Mouse (Mus musculus): ENCODE results near the gene Akp3. TPM values are rescaled to one million over a fixed set of nuclear protein-coding genes. Genes with fewer than 3 reads are reported as not detected.

The Akp3 gene
- polyA plus RNA-seq, 1 experiment from 2014 or later = not detected

DNA sequence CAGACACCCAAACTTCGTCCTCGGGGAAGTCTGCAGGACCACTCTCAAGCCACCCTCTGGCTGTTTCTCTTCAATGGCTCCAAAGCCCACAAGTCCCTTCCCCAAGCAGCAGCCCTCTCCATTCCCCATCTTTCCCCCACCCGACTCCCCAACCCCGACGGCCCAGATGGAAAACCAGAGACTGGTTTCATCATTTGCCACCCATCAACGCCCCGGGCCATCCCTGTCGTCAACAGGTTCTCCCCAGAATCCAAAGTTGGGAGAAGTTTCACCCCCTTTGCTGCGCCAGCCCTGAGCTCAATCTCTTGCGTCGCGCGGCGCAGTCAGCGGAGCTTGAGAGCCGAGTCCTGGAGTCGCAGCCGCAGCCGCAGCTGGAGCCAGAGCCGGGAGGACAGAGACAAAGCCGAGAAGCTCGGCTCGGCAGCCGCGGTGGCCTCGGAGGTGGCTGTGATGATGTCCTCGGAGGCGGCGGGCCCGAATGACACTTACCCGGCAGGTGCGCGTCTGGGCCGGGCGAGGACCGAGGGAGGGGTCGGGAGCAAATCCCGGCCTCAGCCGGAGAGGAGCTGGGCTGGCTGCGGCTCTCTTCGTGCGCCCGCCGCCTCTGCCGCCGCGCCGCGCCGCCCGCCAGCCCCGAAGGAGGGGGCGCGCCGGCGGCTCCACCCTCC, 30.9 kb downstream of the Akp3 start:
- H3K9ac ChIP-seq = no peak overlapping the region
- ATAC-seq (ENCODE audit: insufficient read depth, low FRiP score, low read depth) = no peak
- no peaks in the 10 kb centered on the region for H3K36me3 ChIP-seq
- H3K4me3 ChIP-seq (replicated peaks) = peak overlapping the region; percentile 35
- peaks cover 27% of the 10 kb centered on the region for H3K4me1 ChIP-seq
- WGBS = under 1% methylated on average over 55 of the region's 56 CpGs
- H3K27me3 ChIP-seq (replicated peaks) = peaks cover 89% of the 10 kb centered on the region
- no peaks in the 10 kb centered on the region for H3K9me3 ChIP-seq
- peak overlapping the region; percentile 74 for H3K4me2 ChIP-seq
- no peak overlapping the region for H3K27ac ChIP-seq

DNA sequence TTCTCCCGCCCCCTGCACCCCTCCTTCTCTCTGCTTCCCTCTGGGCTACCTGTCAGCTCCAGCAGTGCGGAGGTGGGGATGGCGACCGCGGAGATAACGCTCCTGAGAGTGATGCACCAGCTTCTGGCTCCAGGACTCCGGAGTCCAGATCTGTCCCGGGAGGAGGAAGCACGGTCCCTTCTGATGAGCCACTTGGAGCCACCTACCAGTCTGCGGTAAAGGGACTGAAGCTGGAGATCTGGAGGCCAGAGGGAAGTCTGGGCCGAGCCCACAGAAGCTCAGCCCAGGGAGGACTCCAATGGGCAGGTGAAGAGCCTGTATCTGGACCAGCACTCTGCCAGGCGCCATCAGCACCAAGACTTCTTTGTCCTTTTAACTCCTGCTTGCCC, 31.4 kb downstream of the Akp3 start, which contains the start of gene Ecel1:
Gene Ecel1, minus strand, starts transcription at position 323 of the 389 bp plus-strand sequence.
- H3K36me3 ChIP-seq = no peaks in the 10 kb centered on the region
- WGBS = 6% methylated on average over 11 of the region's 12 CpGs
- H3K4me3 ChIP-seq (replicated peaks) = peak within 1 kb of the TSS; percentile 35
- no peak within 1 kb of the TSS for H3K27ac ChIP-seq
- H3K4me2 ChIP-seq = peak within 1 kb of the TSS; percentile 74
- no peaks in the 10 kb centered on the region for H3K9me3 ChIP-seq
- no peak for ATAC-seq (ENCODE audit: insufficient read depth, low FRiP score, low read depth)
- H3K27me3 ChIP-seq (replicated peaks) = peaks cover 85% of the 10 kb centered on the region
- H3K4me1 ChIP-seq = peaks cover 27% of the 10 kb centered on the region
- H3K9ac ChIP-seq = no peak within 1 kb of the TSS

DNA sequence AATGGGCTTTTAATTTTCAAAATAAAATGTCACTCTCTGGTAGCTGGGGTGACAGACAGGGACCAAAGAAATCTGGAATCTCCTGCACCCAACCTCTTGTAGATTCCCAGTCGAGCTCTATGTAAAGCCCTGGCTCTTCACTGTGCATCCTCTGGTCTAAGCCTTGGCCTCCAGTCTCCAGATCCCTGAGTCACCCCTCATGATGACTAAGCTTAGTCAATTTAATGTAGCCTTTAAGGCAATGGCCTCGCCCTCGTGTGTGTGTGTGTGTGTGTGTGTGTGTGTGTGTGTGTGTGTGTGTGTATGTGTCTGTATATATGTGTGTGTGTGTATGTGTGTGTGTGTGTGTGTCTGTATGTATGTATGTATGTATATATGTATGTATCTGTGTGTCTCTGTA, 34.6 kb downstream of the Akp3 start:
- Histone ChIP-seq H3K4me3 (replicated peaks) (no peak overlapping the region), H3K36me3 (no peaks in the 10 kb centered on the region), H3K27ac (no peak overlapping the region), H3K27me3 (replicated peaks) (peaks cover 53% of the 10 kb centered on the region), H3K9me3 (no peaks in the 10 kb centered on the region), H3K4me1 (peaks cover 19% of the 10 kb centered on the region), H3K9ac (no peak overlapping the region), H3K4me2 (no peak overlapping the region)
- ATAC-seq (ENCODE audit: insufficient read depth, low FRiP score, low read depth) = no peak
- 74% methylated on average over 3 of the region's 3 CpGs for WGBS

DNA sequence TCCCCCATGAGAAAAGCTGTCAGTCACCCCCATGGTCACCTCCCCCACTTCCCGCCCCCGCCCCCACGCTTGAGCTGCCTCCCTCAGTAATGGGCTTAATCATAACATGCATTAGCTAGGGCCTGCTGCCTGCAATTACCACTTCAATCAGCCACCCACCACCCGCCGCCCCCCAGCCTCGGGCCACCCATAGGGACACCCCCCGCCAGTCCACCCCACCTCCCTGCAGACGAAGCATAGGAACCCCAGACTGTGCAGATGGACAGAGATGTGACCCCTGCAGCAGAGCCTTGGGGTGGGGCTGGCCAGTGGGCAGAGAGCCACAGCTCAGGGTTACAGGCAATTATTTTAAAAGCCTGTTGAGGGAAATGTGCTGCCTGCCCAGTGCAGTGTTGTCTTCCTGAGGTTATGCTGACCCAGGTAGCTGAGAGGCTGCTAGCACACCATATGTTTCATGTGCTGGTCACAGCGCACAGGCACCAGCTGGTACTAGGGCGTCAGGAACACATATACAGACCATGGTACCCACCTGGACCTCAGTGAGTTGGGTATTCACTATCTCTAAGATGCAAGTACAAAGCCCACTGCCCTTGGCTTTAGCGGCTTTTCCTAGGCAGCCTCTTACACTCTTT, 39.5 kb downstream of the Akp3 start:
- no peaks in the 10 kb centered on the region for H3K4me1 ChIP-seq

DNA sequence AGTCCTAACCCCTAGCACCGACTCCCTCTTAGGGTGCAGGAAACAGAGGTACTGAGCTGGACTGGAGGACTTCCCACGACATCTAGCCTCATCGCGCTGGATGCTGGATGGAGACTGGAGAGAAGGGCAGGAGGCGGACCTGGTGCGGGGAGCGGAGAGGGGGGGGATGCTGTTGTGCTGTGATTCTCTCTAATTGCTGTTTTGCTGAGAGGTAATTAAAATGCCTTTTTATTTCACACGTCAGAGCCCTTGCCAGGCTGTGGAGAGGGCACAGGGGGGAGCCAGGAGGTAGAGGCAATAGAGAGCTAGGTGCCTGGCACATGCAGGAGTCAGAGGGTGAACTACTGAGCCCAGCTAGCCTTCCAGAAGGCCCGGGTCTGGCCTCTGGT, 40.0 kb downstream of the Akp3 start:
- Histone ChIP-seq H3K4me2 (no peak overlapping the region), H3K36me3 (no peaks in the 10 kb centered on the region), H3K27me3 (replicated peaks) (peaks cover 21% of the 10 kb centered on the region; the same call in 1 of the 2 replicates), H3K9me3 (no peaks in the 10 kb centered on the region), H3K4me1 (no peaks in the 10 kb centered on the region), H3K4me3 (replicated peaks) (no peak overlapping the region), H3K27ac (no peak overlapping the region), H3K9ac (no peak overlapping the region)
- ATAC-seq (ENCODE audit: insufficient read depth, low FRiP score, low read depth) = no peak
- WGBS = 52% methylated on average over 9 of the region's 9 CpGs

More for the DNA sequence above, 39.5 kb downstream of the Akp3 start:
- Histone ChIP-seq H3K4me2 (no peak overlapping the region), H3K9me3 (no peaks in the 10 kb centered on the region), H3K36me3 (no peaks in the 10 kb centered on the region), H3K27ac (no peak overlapping the region), H3K9ac (no peak overlapping the region), H3K4me3 (replicated peaks) (no peak overlapping the region), H3K27me3 (replicated peaks) (peaks cover 21% of the 10 kb centered on the region; the same call in 1 of the 2 replicates)
- WGBS = 33% methylated on average over 11 of the region's 11 CpGs
- no peak for ATAC-seq (ENCODE audit: insufficient read depth, low FRiP score, low read depth)

DNA sequence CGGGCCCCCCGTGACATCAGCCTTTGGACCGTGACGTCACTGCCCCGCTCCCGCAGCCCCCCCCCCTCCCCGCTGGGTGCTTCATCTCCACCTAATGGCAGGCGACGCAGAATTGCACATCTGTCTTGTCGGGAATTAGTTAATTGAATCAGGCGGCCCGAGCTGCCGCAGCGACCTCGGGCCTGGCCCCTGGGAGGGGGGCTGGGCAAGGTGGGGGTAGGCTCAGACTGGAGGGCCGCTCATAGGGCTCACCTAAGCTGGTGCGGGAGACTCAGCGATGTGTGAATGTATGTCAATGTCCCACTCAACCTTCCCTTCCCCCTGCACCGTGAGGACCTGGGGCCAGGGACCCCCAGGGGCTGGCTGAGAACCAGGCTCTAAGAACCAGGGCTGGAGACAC, 45.7 kb downstream of the Akp3 start:
- 7% methylated on average over 19 of the region's 19 CpGs for whole genome bisulfite sequencing
- peaks cover 31% of the 10 kb centered on the region; the same call in 1 of the 2 replicates for H3K27me3 ChIP-seq (replicated peaks)
- no peak overlapping the region for H3K4me2 ChIP-seq
- no peak overlapping the region for H3K9ac ChIP-seq
- no peaks in the 10 kb centered on the region for H3K36me3 ChIP-seq
- H3K27ac ChIP-seq = no peak overlapping the region
- ATAC-seq (ENCODE audit: insufficient read depth, low FRiP score, low read depth) = no peak
- H3K4me1 ChIP-seq = peaks cover 5% of the 10 kb centered on the region; the same call in 1 of the 2 replicates
- no peak overlapping the region for H3K4me3 ChIP-seq (replicated peaks)
- H3K9me3 ChIP-seq = no peaks in the 10 kb centered on the region

DNA sequence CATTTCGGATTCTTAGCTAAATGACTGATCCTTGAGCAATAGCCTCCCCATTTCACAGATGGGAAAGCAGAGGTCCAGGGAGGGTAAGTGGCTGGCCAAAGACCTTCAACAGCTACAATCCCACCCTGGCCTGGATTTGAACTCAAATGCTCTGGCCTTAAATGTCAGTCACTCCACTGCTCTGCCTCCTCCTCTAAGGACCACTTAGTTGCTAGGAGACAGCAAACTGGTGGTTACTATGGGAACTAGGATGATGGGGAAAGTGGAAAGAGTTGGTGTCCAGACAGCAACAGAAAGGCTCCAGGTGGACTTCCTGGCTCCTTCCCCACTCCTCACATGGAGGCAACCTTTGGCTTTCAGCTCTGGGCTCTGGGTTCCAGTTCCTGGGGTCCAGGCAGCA, 46.5 kb downstream of the Akp3 start:
- no peak overlapping the region for H3K27ac ChIP-seq
- ATAC-seq (ENCODE audit: insufficient read depth, low FRiP score, low read depth) = no peak
- H3K4me1 ChIP-seq = peaks cover 13% of the 10 kb centered on the region
- no peaks in the 10 kb centered on the region for H3K9me3 ChIP-seq
- no peak overlapping the region for H3K4me3 ChIP-seq (replicated peaks)
- H3K9ac ChIP-seq = no peak overlapping the region
- WGBS = 91% methylated on average over 1 of the region's 1 CpGs
- no peak overlapping the region for H3K4me2 ChIP-seq
- no peaks in the 10 kb centered on the region for H3K36me3 ChIP-seq
- peaks cover 31% of the 10 kb centered on the region; the same call in 1 of the 2 replicates for H3K27me3 ChIP-seq (replicated peaks)

DNA sequence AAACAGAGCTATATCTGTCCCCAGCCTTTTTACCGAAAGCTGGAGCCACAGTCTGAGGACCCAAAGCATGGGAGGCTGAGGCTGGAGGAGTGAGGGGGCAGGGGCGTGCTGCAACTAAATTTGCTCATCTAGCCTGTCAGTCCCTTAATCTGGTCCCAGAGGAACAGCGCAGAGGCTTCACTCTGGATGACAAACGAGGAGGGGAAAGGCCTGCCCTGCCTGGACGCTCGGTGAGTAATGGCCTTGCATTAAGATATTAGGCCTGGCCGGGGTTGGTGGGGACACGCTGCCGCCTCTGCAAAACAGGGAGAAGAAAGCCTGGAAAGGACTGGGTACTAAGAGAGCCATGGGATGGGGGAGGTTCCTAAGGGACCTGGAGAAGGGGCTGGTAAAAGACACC, 47.5 kb downstream of the Akp3 start:
- H3K4me2 ChIP-seq = no peak overlapping the region
- H3K9ac ChIP-seq = no peak overlapping the region
- no peaks in the 10 kb centered on the region for H3K9me3 ChIP-seq
- H3K27me3 ChIP-seq (replicated peaks) = peaks cover 25% of the 10 kb centered on the region; the same call in 1 of the 2 replicates
- ATAC-seq (ENCODE audit: insufficient read depth, low FRiP score, low read depth) = no peak
- no peak overlapping the region for H3K27ac ChIP-seq
- WGBS = 32% methylated on average over 9 of the region's 9 CpGs
- no peaks in the 10 kb centered on the region for H3K36me3 ChIP-seq
- no peak overlapping the region for H3K4me3 ChIP-seq (replicated peaks)
- peaks cover 18% of the 10 kb centered on the region for H3K4me1 ChIP-seq

DNA sequence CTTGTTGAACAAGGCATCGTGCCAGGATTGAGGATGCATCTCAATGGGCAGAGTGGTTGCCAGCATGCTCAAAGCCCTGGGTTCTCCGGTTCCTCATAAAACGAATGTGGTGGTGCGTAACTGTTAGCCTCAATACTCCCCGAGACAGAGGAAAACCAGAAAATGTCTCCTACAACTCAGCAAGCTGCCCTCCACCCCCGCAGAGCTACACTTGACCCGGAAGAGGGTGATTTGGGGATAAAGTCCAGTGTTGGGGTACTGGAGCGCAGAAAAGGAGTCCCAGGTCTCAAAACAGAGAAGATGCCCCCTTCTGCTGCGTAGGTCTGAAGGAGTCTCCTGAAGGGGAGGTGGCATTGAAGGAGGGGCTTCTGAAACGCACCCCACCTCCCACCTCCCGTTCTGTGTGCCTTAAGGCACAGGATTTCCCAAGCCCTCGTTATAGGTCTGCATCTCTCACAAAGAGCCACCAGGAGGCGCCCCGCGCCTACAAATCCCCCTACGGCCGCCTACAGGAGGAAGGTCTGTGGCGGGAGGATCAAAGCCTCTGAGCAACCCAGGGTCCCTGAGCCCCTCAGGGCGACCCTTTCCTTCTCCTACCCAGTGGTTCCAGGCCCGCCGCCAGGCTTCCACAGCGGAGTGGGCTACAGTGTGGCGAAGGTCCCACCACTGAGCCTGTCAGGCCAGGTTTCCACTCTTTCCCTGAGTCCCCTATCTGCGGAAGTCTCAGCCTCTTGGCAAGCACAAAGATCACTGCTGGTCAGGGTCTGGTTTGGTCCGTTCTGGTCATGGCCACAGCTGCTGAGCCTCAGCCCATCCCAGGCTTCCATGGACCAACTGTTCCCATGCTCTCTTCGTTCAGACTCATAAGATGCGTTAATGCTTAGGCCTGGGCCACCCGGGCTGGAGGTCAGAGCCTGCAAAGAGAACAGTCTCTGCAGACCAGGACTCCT, 49.5 kb downstream of the Akp3 start:
- peak overlapping the region; percentile 14; the same call in 1 of the 2 replicates for H3K4me2 ChIP-seq
- no peak for ATAC-seq (ENCODE audit: insufficient read depth, low FRiP score, low read depth)
- H3K9me3 ChIP-seq = no peaks in the 10 kb centered on the region
- H3K27ac ChIP-seq = no peak overlapping the region
- peaks cover 18% of the 10 kb centered on the region for H3K4me1 ChIP-seq
- 34% methylated on average over 28 of the region's 28 CpGs for WGBS
- H3K9ac ChIP-seq = no peak overlapping the region
- H3K36me3 ChIP-seq = no peaks in the 10 kb centered on the region
- no peak overlapping the region for H3K4me3 ChIP-seq (replicated peaks)
- H3K27me3 ChIP-seq (replicated peaks) = peaks cover 25% of the 10 kb centered on the region; the same call in 1 of the 2 replicates

DNA sequence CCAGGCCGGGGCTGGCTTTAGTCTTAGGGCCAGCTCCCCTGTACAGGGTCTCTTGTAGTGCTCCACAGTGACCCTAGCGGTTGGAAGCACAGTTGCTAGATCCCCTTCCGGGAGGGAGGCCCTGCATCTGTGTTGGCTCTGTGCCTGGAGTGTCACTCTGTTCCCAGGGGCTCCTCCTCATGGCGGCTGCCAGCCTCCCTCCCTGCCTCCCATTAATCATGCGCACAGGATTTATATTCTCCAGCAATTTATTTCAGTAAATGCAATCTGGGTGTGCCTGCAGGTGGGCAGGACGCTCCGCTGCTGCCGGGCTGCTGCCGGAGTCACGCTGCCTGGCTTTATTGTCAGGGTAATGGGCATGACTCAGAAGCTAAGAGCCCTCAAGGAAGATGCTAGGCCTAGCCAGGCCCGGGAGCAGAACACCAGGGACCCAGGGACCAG, 51.1 kb downstream of the Akp3 start:
- H3K9me3 ChIP-seq = no peaks in the 10 kb centered on the region
- H3K4me1 ChIP-seq = peaks cover 13% of the 10 kb centered on the region
- H3K4me2 ChIP-seq = peak overlapping the region; percentile 25
- H3K27me3 ChIP-seq (replicated peaks) = peaks cover 20% of the 10 kb centered on the region; the same call in 1 of the 2 replicates
- no peaks in the 10 kb centered on the region for H3K36me3 ChIP-seq
- H3K9ac ChIP-seq = no peak overlapping the region
- no peak overlapping the region for H3K4me3 ChIP-seq (replicated peaks)
- 6% methylated on average over 11 of the region's 11 CpGs for WGBS
- H3K27ac ChIP-seq = no peak overlapping the region
- peak; percentile 83 for ATAC-seq (ENCODE audit: insufficient read depth, low FRiP score, low read depth)

Measured in stomach, embryonic 15.5 days (tissue).